Mouse (Mus musculus) stomach, embryonic 16.5 days (tissue): Measurements from ENCODE around the gene Akap2. TPM values are rescaled to one million over a fixed set of nuclear protein-coding genes. Genes with fewer than 3 reads are reported as not detected.

Source experiments
- ATAC-seq: fragments of 200-750 bp; cut with Nextera tagmentation; 2 replicates; pipeline ENCODE4 v1.8.0; 2017; ENCODE audit warnings: moderate number of reproducible peaks, moderate TSS enrichment; ENCODE audit not compliant: insufficient read depth, low FRiP score
- H3K27ac ChIP-seq: fragments of 300-500 bp; sonication (generic); 2 replicates; pipeline ENCODE4 v1.5.1; 2014; ENCODE audit warnings: low read length
- H3K27me3 ChIP-seq: fragments of 300-500 bp; sonication (generic); 2 replicates; pipeline ENCODE4 v1.6.1; 2014; ENCODE audit warnings: low read length, control low read depth, mixed read lengths; ENCODE audit not compliant: control insufficient read depth, insufficient read depth
- H3K36me3 ChIP-seq: fragments of 300-500 bp; sonication (generic); 2 replicates; pipeline ENCODE4 v1.6.1; 2014; ENCODE audit warnings: low read length; ENCODE audit not compliant: control insufficient read depth, insufficient read depth
- H3K4me1 ChIP-seq: fragments of 300-500 bp; sonication (generic); 2 replicates; pipeline ENCODE4 v1.6.1; 2014; ENCODE audit warnings: low read length, control low read depth, mixed read lengths; ENCODE audit not compliant: control insufficient read depth, insufficient read depth
- H3K4me2 ChIP-seq: fragments of 300-500 bp; sonication (generic); 2 replicates; pipeline ENCODE4 v1.6.1; 2014; ENCODE audit warnings: low read depth, low read length, mixed read lengths
- H3K4me3 ChIP-seq: fragments of 300-500 bp; sonication (generic); replicated peaks from 2 replicates; pipeline ENCODE4 v1.5.1; 2014; ENCODE audit warnings: mild to moderate bottlenecking, low read length
- H3K9ac ChIP-seq: fragments of 300-500 bp; sonication (generic); 2 replicates; pipeline ENCODE4 v1.6.1; 2014; ENCODE audit warnings: low read length
- H3K9me3 ChIP-seq: fragments of 300-500 bp; sonication (generic); replicated peaks from 2 replicates; pipeline ENCODE4 v1.6.1; 2016; ENCODE audit warnings: low read length, control low read depth; ENCODE audit not compliant: control insufficient read depth
- WGBS: fragments of 180-500 bp; shearing (Covaris S2); extraction: QIAGEN DNeasy Blood & Tissue Kit; methylation state at CpG from one replicate; pipeline ENCODE4 v1.1.7; 2014; 5-methylcytosine and 5-hydroxymethylcytosine counted together
- polyA plus RNA-seq: library from polyadenylated mRNA; unstranded; fragments of >200 nt; fragmentation: Nextera tagmentation; extraction: Ambion mirVana; gene quantifications from 2 replicates; pipeline ENCODE4 v1.2.1, GENCODE M21; 2015

The Akap2 gene
- polyA plus RNA-seq, 1 experiment from 2014 or later, result 26.5 TPM

GRCm38 (mm10) chr4:57839343-57839742, 121.9 kb downstream of the Akap2 start:
- Histone ChIP-seq H3K9ac (no peak overlapping the region), H3K27me3 (no peaks in the 10 kb centered on the region), H3K4me2 (no peak overlapping the region), H3K4me1 (no peaks in the 10 kb centered on the region), H3K4me3 (no peak overlapping the region), H3K9me3 (no peaks in the 10 kb centered on the region), H3K36me3 (no peaks in the 10 kb centered on the region), H3K27ac (no peak overlapping the region)
- ATAC-seq, result no peak
- 61% methylated on average over 4 of the region's 4 CpGs for WGBS

GRCm38 (mm10) chr4:57841911-57842310, 124.5 kb downstream of the Akap2 start:
- H3K4me1 ChIP-seq, result peaks cover 12% of the 10 kb centered on the region; the same call in 1 of the 2 replicates
- H3K27me3 ChIP-seq, result no peaks in the 10 kb centered on the region
- H3K4me3 ChIP-seq, result no peak overlapping the region
- no peak overlapping the region for H3K9ac ChIP-seq
- H3K4me2 ChIP-seq, result no peak overlapping the region
- H3K36me3 ChIP-seq, result no peaks in the 10 kb centered on the region
- no peak for ATAC-seq
- no peak overlapping the region for H3K27ac ChIP-seq
- H3K9me3 ChIP-seq, result no peaks in the 10 kb centered on the region
- WGBS, result 36% methylated on average over 1 of the region's 1 CpGs

DNA sequence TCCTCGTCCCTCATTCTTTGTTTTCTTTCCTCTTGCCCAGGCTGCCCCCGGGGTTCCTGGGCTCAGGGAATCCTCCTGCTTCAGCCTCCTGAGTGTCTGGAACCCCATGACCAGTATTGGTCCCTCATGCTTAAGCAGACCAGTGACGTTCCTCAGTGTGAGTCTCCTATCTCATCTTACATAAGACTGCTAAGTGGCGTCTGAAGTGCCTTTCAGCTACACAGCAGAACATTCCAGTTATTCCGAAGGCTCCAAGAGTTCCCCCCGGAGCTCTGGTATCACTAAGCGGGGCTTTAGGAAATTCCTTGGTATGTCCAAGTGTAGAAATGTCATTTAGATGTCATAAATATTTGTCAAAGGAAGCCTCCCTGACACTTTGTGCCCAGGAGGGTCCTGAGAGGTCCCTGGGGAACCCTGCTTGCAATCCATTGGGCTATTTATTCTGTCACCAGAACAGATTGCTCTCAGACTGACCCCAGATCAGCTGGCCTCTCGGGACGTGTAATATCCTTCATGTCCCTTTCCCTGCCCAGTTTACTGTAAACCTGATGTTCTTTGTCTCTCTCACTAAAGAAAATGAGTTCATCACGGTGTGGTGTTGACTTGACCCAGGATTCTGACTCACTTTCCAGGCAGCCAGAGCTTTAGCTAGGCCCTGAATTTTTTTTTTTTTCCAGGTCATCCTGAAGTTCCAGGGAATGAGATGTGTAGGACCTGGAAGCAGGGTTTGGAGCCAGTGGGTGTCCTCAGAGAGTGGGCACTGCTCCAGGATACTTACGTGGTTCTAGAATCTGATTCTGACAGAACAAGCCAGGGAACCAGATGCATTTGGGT, 125.2 kb downstream of the Akap2 start:
- H3K4me1 ChIP-seq, result peaks cover 19% of the 10 kb centered on the region; the same call in 1 of the 2 replicates
- no peaks in the 10 kb centered on the region for H3K27me3 ChIP-seq
- H3K9ac ChIP-seq, result no peak overlapping the region
- no peak overlapping the region for H3K4me2 ChIP-seq
- no peak overlapping the region for H3K27ac ChIP-seq
- no peaks in the 10 kb centered on the region for H3K36me3 ChIP-seq
- H3K4me3 ChIP-seq, result no peak overlapping the region
- H3K9me3 ChIP-seq, result no peaks in the 10 kb centered on the region
- ATAC-seq, result no peak
- 71% methylated on average over 11 of the region's 11 CpGs for WGBS

DNA sequence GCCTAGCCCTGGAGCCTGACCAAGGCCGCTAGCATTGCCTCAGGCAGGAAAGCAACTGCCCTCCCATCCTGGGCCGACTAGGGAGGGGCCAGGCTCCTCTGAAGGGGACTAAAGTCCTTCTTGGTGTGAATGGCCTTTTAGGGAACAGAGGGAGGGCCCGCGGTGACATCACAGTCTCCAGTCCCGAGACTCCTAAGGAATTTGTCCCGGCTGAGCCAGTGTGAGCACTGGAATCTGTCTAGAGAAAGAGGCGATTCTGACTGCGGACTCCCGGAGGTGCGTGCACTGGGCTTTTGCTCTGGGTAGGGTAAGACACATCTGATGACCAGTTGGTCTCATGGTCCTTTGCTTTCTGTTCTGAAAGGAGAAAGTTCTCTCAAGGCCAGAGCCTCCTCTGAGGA, 127.6 kb downstream of the Akap2 start:
- WGBS, result 7% methylated on average over 10 of the region's 10 CpGs
- ATAC-seq, result peak; percentile 90
- H3K9me3 ChIP-seq, result no peaks in the 10 kb centered on the region
- H3K27me3 ChIP-seq, result no peaks in the 10 kb centered on the region
- H3K4me3 ChIP-seq, result peak overlapping the region; percentile 45
- H3K4me2 ChIP-seq, result peak overlapping the region; percentile 51
- peak overlapping the region; percentile 92 for H3K27ac ChIP-seq
- peak overlapping the region; percentile 65 for H3K9ac ChIP-seq
- H3K36me3 ChIP-seq, result no peaks in the 10 kb centered on the region
- peaks cover 21% of the 10 kb centered on the region; the same call in 1 of the 2 replicates for H3K4me1 ChIP-seq

GRCm38 (mm10) chr4:57845541-57846210, 128.2 kb downstream of the Akap2 start:
- ATAC-seq, result no peak
- H3K36me3 ChIP-seq, result no peaks in the 10 kb centered on the region
- peak overlapping the region; percentile 65 for H3K9ac ChIP-seq
- H3K27ac ChIP-seq, result peak overlapping the region; percentile 92
- peak overlapping the region; percentile 45 for H3K4me3 ChIP-seq
- H3K9me3 ChIP-seq, result no peaks in the 10 kb centered on the region
- 31% methylated on average over 12 of the region's 12 CpGs for WGBS
- no peaks in the 10 kb centered on the region for H3K27me3 ChIP-seq
- H3K4me1 ChIP-seq, result peaks cover 21% of the 10 kb centered on the region; the same call in 1 of the 2 replicates
- H3K4me2 ChIP-seq, result peak overlapping the region; percentile 51

DNA sequence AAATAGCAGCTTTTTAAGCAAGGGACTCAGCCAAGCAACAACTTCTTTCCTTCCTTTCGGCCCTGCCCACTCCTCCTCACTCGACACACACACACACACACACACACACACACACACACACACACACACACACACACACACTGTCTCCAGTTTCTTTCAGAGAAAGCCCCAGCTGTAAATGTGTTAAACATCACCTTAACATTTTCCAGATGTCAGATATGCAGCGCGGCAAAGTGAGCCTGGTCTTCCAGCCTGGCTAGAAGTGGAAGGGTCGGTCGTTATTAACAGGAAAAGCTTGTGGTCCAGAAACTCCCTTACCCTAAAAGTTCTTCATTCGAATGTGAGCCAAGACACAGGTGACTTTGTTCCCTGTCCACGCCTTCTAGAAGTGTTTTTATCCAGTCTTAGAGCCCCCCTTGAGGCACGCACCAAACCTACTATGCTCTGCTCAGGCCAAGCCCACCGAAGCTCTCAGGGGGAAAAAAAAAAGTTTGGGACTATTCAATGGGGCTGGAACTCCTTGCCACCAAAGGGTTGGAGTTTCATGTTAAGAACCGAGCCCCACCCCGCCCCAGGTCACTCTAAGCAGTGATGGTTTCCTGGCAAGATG, 129.0 kb downstream of the Akap2 start:
- H3K36me3 ChIP-seq, result no peaks in the 10 kb centered on the region
- peak overlapping the region; percentile 65 for H3K9ac ChIP-seq
- peak overlapping the region; percentile 51 for H3K4me2 ChIP-seq
- H3K4me3 ChIP-seq, result peak overlapping the region; percentile 45
- H3K9me3 ChIP-seq, result no peaks in the 10 kb centered on the region
- peaks cover 24% of the 10 kb centered on the region for H3K4me1 ChIP-seq
- 22% methylated on average over 12 of the region's 12 CpGs for WGBS
- no peaks in the 10 kb centered on the region for H3K27me3 ChIP-seq
- peak; percentile 29; the same call in 1 of the 2 replicates for ATAC-seq
- H3K27ac ChIP-seq, result peak overlapping the region; percentile 92

GRCm38 (mm10) chr4:57846991-57847422, 129.6 kb downstream of the Akap2 start:
- peak; percentile 72 for ATAC-seq
- H3K4me1 ChIP-seq, result peaks cover 29% of the 10 kb centered on the region
- no peaks in the 10 kb centered on the region for H3K9me3 ChIP-seq
- peak overlapping the region; percentile 45 for H3K4me3 ChIP-seq
- peak overlapping the region; percentile 65 for H3K9ac ChIP-seq
- H3K36me3 ChIP-seq, result no peaks in the 10 kb centered on the region
- 12% methylated on average over 8 of the region's 8 CpGs for WGBS
- H3K27me3 ChIP-seq, result no peaks in the 10 kb centered on the region
- H3K4me2 ChIP-seq, result peak overlapping the region; percentile 51
- H3K27ac ChIP-seq, result peak overlapping the region; percentile 92

GRCm38 (mm10) chr4:57847676-57848075, 130.2 kb downstream of the Akap2 start:
- peak overlapping the region; percentile 51 for H3K4me2 ChIP-seq
- H3K36me3 ChIP-seq, result no peaks in the 10 kb centered on the region
- peak overlapping the region; percentile 65; the same call in 1 of the 2 replicates for H3K9ac ChIP-seq
- H3K4me3 ChIP-seq, result peak overlapping the region; percentile 45; the same call in 1 of the 2 replicates
- 86% methylated on average over 3 of the region's 3 CpGs for WGBS
- H3K27ac ChIP-seq, result peak overlapping the region; percentile 92
- H3K4me1 ChIP-seq, result peaks cover 29% of the 10 kb centered on the region
- H3K9me3 ChIP-seq, result no peaks in the 10 kb centered on the region
- no peak for ATAC-seq
- no peaks in the 10 kb centered on the region for H3K27me3 ChIP-seq
